Mouse (Mus musculus) kidney, adult 2 months (tissue): ENCODE measurements around the gene Sema4a.

ENCODE experiments used
- CTCF ChIP-seq: fragments of 200-500 bp; conservative IDR thresholded peaks from 2 replicates; pipeline ENCODE4 v1.5.1; 2011; ENCODE audit warnings: low read depth, mild to moderate bottlenecking, control low read depth, low read length, moderate library complexity, mixed read lengths; ENCODE audit not compliant: insufficient read depth, insufficient read length
- POLR2A ChIP-seq: fragments of 200-500 bp; IDR thresholded peaks from one replicate; pipeline ENCODE4 v1.6.1; 2011; ENCODE audit warnings: low read depth, low read length, control low read depth

DNA sequence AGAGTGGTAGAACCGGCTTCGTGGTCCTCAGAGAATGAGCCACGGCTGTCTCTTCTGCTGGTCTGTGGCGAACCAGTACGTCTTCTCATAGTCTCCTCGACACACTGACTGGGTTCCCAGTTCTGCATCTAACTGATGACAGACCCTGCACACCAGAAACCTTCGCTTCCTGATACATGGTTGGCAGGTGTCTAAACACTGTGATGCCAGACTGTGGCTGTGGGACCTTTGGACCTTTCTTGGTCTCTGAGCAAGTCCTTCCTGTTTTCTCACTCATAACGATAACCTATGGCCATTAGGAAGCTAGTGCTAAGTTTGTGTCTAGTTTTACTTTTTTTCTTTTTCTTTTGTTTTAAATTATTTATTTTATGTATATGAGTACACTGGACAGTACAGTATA is 12.5 kb downstream of the Sema4a start:
- TF ChIP-seq CTCF (no peak), POLR2A (no peak)
